Mouse (Mus musculus): ENCODE results near the gene Kncn. TPM values are rescaled to one million over a fixed set of nuclear protein-coding genes. Genes with fewer than 3 reads are reported as not detected.

Gene Kncn
- polyA plus RNA-seq, 1 experiment from 2014 or later: not detected

DNA sequence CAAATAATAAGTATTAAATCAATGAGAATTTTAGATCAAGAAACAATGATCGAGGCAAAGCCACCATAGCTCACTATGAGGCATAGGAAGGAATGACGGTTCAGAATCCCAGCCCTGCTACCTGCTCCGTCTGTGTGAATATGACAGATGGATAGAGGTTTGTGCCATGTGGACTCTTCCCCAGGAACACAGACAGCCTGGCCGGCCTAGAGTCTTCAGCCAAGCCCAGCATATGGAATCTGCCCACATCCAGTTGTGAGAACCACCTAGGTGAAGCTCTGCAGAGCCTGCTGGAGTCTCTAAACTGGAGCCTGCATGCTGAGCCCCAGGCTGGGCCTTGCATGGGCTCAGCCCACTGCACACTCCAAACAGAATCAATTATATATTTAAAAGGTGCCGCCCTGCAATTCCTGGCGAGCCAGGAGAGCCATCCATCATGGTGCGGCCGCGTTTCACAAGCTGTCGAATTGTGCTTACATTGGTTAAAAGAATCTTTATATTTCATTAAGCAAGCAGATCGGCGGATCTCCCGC is 47.4 kb downstream of the Kncn start:
- no peak overlapping the region for H3K4me2 ChIP-seq (ENCODE audit: low read depth, low read length)
- H3K9me3 ChIP-seq (ENCODE audit: low read length): no peaks in the 10 kb centered on the region
- H3K27ac ChIP-seq (ENCODE audit: low read depth): no peak overlapping the region
- TF ChIP-seq CTCF (IDR thresholded peaks at IDR 0.05; ENCODE audit: low read depth): no peak
- peaks cover 4% of the 10 kb centered on the region; the same call in 1 of the 2 replicates for H3K4me1 ChIP-seq (ENCODE audit: insufficient read depth)
- ATAC-seq (no peak), DNase-seq (no peak)
- peaks cover 75% of the 10 kb centered on the region for H3K27me3 ChIP-seq (ENCODE audit: insufficient read depth, low read length)
- 54% methylated on average over 13 of the region's 13 CpGs for WGBS (ENCODE audit: insufficient replicate concordance)
- no peak overlapping the region for H3K9ac ChIP-seq (replicated peaks)
- H3K36me3 ChIP-seq (replicated peaks; ENCODE audit: insufficient read depth, low read length): no peaks in the 10 kb centered on the region
- H3K4me3 ChIP-seq (ENCODE audit: low read depth, low read length): no peak overlapping the region

GRCm38 (mm10) chr4:115935835-115936581 is 51.8 kb downstream of the Kncn start:
- Histone ChIP-seq H3K27ac (ENCODE audit: low read depth) (no peak overlapping the region), H3K9ac (replicated peaks) (no peak overlapping the region), H3K9me3 (ENCODE audit: low read length) (no peaks in the 10 kb centered on the region), H3K4me2 (ENCODE audit: low read depth, low read length) (no peak overlapping the region), H3K4me3 (ENCODE audit: low read depth, low read length) (peak overlapping the region; percentile 8; the same call in 1 of the 2 replicates), H3K27me3 (ENCODE audit: insufficient read depth, low read length) (peaks cover 98% of the 10 kb centered on the region), H3K36me3 (replicated peaks; ENCODE audit: insufficient read depth, low read length) (no peaks in the 10 kb centered on the region), H3K4me1 (ENCODE audit: insufficient read depth) (peaks cover 10% of the 10 kb centered on the region)
- DNase-seq: no peak
- TF ChIP-seq EP300 (IDR thresholded peaks at IDR 0.05; ENCODE audit: low read depth): no peak
- TF ChIP-seq CTCF (IDR thresholded peaks at IDR 0.05; ENCODE audit: low read depth): no peak
- ATAC-seq: no peak
- WGBS (ENCODE audit: insufficient replicate concordance): 2% methylated on average over 36 of the region's 36 CpGs

DNA sequence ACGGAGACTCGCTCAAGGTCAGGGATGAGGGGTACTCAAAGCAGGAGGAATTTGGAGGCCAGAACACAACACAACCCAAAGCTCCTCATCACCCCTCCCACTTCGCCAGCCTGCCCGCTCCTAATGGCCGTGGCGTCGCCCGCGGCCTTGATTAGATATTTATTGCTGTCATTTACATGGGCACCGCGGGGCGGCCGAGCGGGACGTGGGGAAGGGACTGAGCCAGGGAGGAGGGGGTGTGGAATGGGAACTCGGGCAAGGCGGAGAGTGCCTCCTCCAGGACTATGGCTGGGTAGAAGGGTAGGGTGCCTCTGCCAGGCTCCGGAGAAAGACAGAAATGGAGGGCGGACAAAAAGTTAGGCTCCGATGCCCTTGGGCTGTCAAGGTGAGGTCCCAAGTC is 52.4 kb downstream of the Kncn start:
- H3K4me1 ChIP-seq (ENCODE audit: insufficient read depth): peaks cover 10% of the 10 kb centered on the region
- peaks cover 100% of the 10 kb centered on the region for H3K27me3 ChIP-seq (ENCODE audit: insufficient read depth, low read length)
- no peaks in the 10 kb centered on the region for H3K9me3 ChIP-seq (ENCODE audit: low read length)
- H3K4me2 ChIP-seq (ENCODE audit: low read depth, low read length): no peak overlapping the region
- no peak overlapping the region for H3K9ac ChIP-seq (replicated peaks)
- TF ChIP-seq EP300 (IDR thresholded peaks at IDR 0.05; ENCODE audit: low read depth) (no peak), CTCF (IDR thresholded peaks at IDR 0.05; ENCODE audit: low read depth) (no peak)
- ATAC-seq (no peak), DNase-seq (no peak)
- 2% methylated on average over 20 of the region's 20 CpGs for WGBS (ENCODE audit: insufficient replicate concordance)
- no peaks in the 10 kb centered on the region for H3K36me3 ChIP-seq (replicated peaks; ENCODE audit: insufficient read depth, low read length)
- peak overlapping the region; percentile 8; the same call in 1 of the 2 replicates for H3K4me3 ChIP-seq (ENCODE audit: low read depth, low read length)
- no peak overlapping the region for H3K27ac ChIP-seq (ENCODE audit: low read depth)

DNA sequence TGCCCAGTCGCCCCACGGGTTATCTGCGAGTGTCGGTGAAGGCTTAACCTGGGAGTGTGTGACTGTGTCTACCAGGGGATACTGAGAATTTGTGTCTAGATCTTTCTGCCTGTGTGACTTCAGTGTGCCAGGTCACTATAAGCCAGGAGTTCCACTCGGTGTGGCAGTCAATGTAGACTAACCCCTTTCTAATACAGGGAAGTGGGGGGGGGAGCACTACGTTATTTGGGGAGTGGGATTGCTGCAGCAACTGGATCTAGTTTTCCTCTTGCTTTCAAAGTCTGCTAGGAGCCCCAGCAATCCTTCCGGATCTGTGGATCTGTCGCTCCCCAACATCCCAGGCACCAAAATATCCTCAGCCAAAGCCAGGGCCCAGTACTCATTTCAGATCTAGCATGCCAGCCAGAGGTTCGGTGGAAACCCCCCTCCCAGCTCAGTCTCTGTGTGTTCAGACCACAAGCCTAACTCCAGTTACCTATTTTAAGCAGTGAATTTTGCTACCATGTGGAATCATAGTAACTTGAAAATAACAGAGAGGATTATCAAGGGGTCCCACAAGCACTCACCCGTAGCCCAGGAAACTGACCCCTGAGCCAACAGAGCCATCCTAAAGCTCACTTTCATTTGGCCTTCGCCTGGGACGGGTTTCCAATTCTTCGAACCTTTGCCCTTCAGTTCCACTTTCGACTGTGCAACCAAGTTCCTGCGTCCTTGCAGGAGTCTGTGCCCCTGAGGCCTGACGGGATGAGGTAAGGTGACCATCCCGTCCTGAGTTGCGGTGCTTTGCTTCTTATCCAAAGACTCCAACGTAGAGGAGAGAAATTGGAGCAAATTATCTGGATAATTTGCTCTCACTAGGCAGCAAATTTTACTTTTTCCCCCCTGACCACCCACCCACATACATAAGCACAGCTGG is 53.1 kb downstream of the Kncn start:
- Histone ChIP-seq H3K4me2 (ENCODE audit: low read depth, low read length) (no peak overlapping the region), H3K4me3 (ENCODE audit: low read depth, low read length) (no peak overlapping the region), H3K27ac (ENCODE audit: low read depth) (no peak overlapping the region), H3K36me3 (replicated peaks; ENCODE audit: insufficient read depth, low read length) (no peaks in the 10 kb centered on the region), H3K9ac (replicated peaks) (no peak overlapping the region), H3K9me3 (ENCODE audit: low read length) (no peaks in the 10 kb centered on the region), H3K27me3 (ENCODE audit: insufficient read depth, low read length) (peaks cover 100% of the 10 kb centered on the region), H3K4me1 (ENCODE audit: insufficient read depth) (peaks cover 10% of the 10 kb centered on the region)
- WGBS (ENCODE audit: insufficient replicate concordance): 5% methylated on average over 19 of the region's 19 CpGs
- DNase-seq (no peak), ATAC-seq (no peak)
- TF ChIP-seq EP300 (IDR thresholded peaks at IDR 0.05; ENCODE audit: low read depth): no peak
- no peak for TF ChIP-seq CTCF (IDR thresholded peaks at IDR 0.05; ENCODE audit: low read depth)

- H3K9ac ChIP-seq (replicated peaks): no peak overlapping the region
- H3K4me3 ChIP-seq (ENCODE audit: low read depth, low read length): no peak overlapping the region
- 3% methylated on average over 37 of the region's 37 CpGs for WGBS (ENCODE audit: insufficient replicate concordance)
- H3K36me3 ChIP-seq (replicated peaks; ENCODE audit: insufficient read depth, low read length): no peaks in the 10 kb centered on the region
- no peak overlapping the region for H3K4me2 ChIP-seq (ENCODE audit: low read depth, low read length)
- TF ChIP-seq CTCF (IDR thresholded peaks at IDR 0.05; ENCODE audit: low read depth) (no peak), EP300 (IDR thresholded peaks at IDR 0.05; ENCODE audit: low read depth) (no peak)
- H3K4me1 ChIP-seq (ENCODE audit: insufficient read depth): peaks cover 10% of the 10 kb centered on the region
- DNase-seq (peak; percentile 30), ATAC-seq (no peak)
- H3K9me3 ChIP-seq (ENCODE audit: low read length): no peaks in the 10 kb centered on the region
- no peak overlapping the region for H3K27ac ChIP-seq (ENCODE audit: low read depth)
- peaks cover 100% of the 10 kb centered on the region for H3K27me3 ChIP-seq (ENCODE audit: insufficient read depth, low read length)
Observed at GRCm38 (mm10) chr4:115938276-115939160, 54.3 kb downstream of the Kncn start.

Other genes with a start within 250 kb of the Kncn start
- 10.5 and 12.6 TPM in 2 replicates for gene Cyp4b1, start 236.7 kb upstream of the Kncn start, polyA plus RNA-seq (2015; fragmentation: Nextera tagmentation; extraction: Ambion mirVana)
- 8.3 and 8.4 TPM in 2 replicates for gene Efcab14, start 146.7 kb upstream of the Kncn start, polyA plus RNA-seq (2015; fragmentation: Nextera tagmentation; extraction: Ambion mirVana)
- 0.14 and 0.22 TPM in 2 replicates for gene Tex38, start 103.4 kb upstream of the Kncn start, polyA plus RNA-seq (2015; fragmentation: Nextera tagmentation; extraction: Ambion mirVana)
- 14.5 and 15.2 TPM in 2 replicates for gene Atpaf1, start 99.6 kb upstream of the Kncn start, polyA plus RNA-seq (2015; fragmentation: Nextera tagmentation; extraction: Ambion mirVana)
- 7.3 and 10.0 TPM in 2 replicates for gene Mob3c, start 56.3 kb upstream of the Kncn start, polyA plus RNA-seq (2015; fragmentation: Nextera tagmentation; extraction: Ambion mirVana)
- gene Mknk1, start 45.2 kb upstream of the Kncn start, polyA plus RNA-seq (2015; fragmentation: Nextera tagmentation; extraction: Ambion mirVana): 31.6 and 37.0 TPM in 2 replicates
- gene 6430628N08Rik, start 6.3 kb downstream of the Kncn start, polyA plus RNA-seq (2015; fragmentation: Nextera tagmentation; extraction: Ambion mirVana): not detected in 2 replicates
- gene Dmbx1, start 55.5 kb downstream of the Kncn start, polyA plus RNA-seq (2015; fragmentation: Nextera tagmentation; extraction: Ambion mirVana): not detected in 2 replicates
- 31.4 and 34.2 TPM in 2 replicates for gene Faah, start 133.5 kb downstream of the Kncn start, polyA plus RNA-seq (2015; fragmentation: Nextera tagmentation; extraction: Ambion mirVana)
- gene Nsun4, start 169.5 kb downstream of the Kncn start, polyA plus RNA-seq (2015; fragmentation: Nextera tagmentation; extraction: Ambion mirVana): 8.4 and 8.7 TPM in 2 replicates
- 563 and 605 TPM in 2 replicates for gene Uqcrh, start 190.7 kb downstream of the Kncn start, polyA plus RNA-seq (2015; fragmentation: Nextera tagmentation; extraction: Ambion mirVana)
- gene Lrrc41, start 190.9 kb downstream of the Kncn start, polyA plus RNA-seq (2015; fragmentation: Nextera tagmentation; extraction: Ambion mirVana): 22.9 and 23.3 TPM in 2 replicates
- gene Rad54l, start 239.3 kb downstream of the Kncn start, polyA plus RNA-seq (2015; fragmentation: Nextera tagmentation; extraction: Ambion mirVana): 7.3 and 10.3 TPM in 2 replicates
- gene Pomgnt1, start 239.4 kb downstream of the Kncn start, polyA plus RNA-seq (2015; fragmentation: Nextera tagmentation; extraction: Ambion mirVana): 8.8 and 9.2 TPM in 2 replicates

Measured in liver, postnatal 0 days (tissue).